Mouse (Mus musculus): Measurements from ENCODE around the gene Vps37c.

DNA sequence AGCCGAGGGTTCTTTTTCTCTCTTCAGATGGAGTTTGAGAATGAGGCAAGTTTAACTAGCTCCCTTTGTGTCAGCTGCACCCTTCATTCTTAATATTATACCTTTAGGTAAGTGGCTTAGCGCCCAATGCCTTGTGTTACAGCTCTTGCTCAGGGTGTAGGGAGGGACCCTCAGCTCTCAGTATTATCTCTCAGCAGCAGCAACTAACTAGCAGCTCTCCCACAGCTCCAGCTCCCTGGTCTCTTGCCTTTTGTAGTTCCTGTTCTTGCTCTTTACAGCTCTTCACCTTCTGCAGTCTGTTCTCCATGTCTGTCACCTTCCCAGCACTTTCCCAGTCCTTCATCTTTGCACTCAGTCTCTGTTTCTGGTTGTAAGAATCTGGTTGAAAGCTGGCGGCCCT, 3.1 kb downstream of the Vps37c start:
- TF ChIP-seq POLR2AphosphoS2 (IDR thresholded peaks at IDR 0.05; ENCODE audit: insufficient read length, low read depth) (no peak), TCF3 (IDR thresholded peaks at IDR 0.05; ENCODE audit: insufficient read length, low read depth) (no peak), USF1 (IDR thresholded peaks at IDR 0.05; ENCODE audit: low read depth) (no peak), MAX (IDR thresholded peaks at IDR 0.05; ENCODE audit: low read depth) (no peak), POLR2A (IDR thresholded peaks at IDR 0.05; ENCODE audit: insufficient read length, low read depth) (no peak), SRF (IDR thresholded peaks at IDR 0.05; ENCODE audit: control insufficient read depth, insufficient read length, low read depth) (no peak), TCF12 (IDR thresholded peaks at IDR 0.05; ENCODE audit: insufficient read depth, poor library complexity, severe bottlenecking) (no peak), E2F4 (IDR thresholded peaks at IDR 0.05; ENCODE audit: insufficient read depth) (no peak), MYOG (IDR thresholded peaks at IDR 0.05; ENCODE audit: control insufficient read depth in 1 of 3, insufficient read depth in 1 of 3, insufficient read length in 2 of 3, low read depth in 2 of 3) (no peak)
